Mouse (Mus musculus) heart, embryonic 11.5 days (tissue): Measurements from ENCODE around the gene Ddc. TPM values are rescaled to one million over a fixed set of nuclear protein-coding genes. Genes with fewer than 3 reads are reported as not detected.

Experiments used
- ATAC-seq: fragments of 200-750 bp; cut with Nextera tagmentation; replicated peaks from 2 replicates; pipeline ENCODE4 v1.8.0; 2017; ENCODE audit warnings: moderate library complexity; ENCODE audit not compliant: insufficient number of reproducible peaks, low FRiP score, low TSS enrichment
- H3K27ac ChIP-seq: fragments of 300-500 bp; sonication (generic); 2 replicates; pipeline ENCODE4 v1.5.1; 2014; ENCODE audit warnings: mild to moderate bottlenecking, low read depth, low read length
- H3K27me3 ChIP-seq: fragments of 300-500 bp; sonication (generic); 2 replicates; pipeline ENCODE4 v1.6.1; 2014; ENCODE audit warnings: mild to moderate bottlenecking, low read length, mixed read lengths; ENCODE audit not compliant: control insufficient read depth, insufficient read depth
- H3K36me3 ChIP-seq: fragments of 300-500 bp; sonication (generic); 2 replicates; pipeline ENCODE4 v1.6.1; 2014; ENCODE audit warnings: mild to moderate bottlenecking, low read length, moderate library complexity, mixed read lengths; ENCODE audit not compliant: control insufficient read depth, insufficient read depth
- H3K4me1 ChIP-seq: fragments of 300-500 bp; sonication (generic); 2 replicates; pipeline ENCODE4 v1.6.1; 2014; ENCODE audit warnings: low read length; ENCODE audit not compliant: control insufficient read depth, insufficient read depth
- H3K4me2 ChIP-seq: fragments of 300-500 bp; sonication (generic); 2 replicates; pipeline ENCODE4 v1.6.1; 2014; ENCODE audit warnings: mild to moderate bottlenecking, moderate library complexity
- H3K4me3 ChIP-seq: fragments of 300-500 bp; sonication (generic); 2 replicates; pipeline ENCODE4 v1.5.1; 2014; ENCODE audit warnings: low read depth, low read length
- H3K9ac ChIP-seq: fragments of 300-500 bp; sonication (generic); 2 replicates; pipeline ENCODE4 v1.6.1; 2014; ENCODE audit warnings: mild to moderate bottlenecking, low read depth, low read length, moderate library complexity
- H3K9me3 ChIP-seq: fragments of 300-500 bp; sonication (generic); replicated peaks from 2 replicates; pipeline ENCODE4 v1.6.1; 2016; ENCODE audit warnings: low read length; ENCODE audit not compliant: control insufficient read depth
- WGBS: fragments of 180-500 bp; shearing (Covaris S2); extraction: QIAGEN DNeasy Blood & Tissue Kit; methylation state at CpG from one replicate; pipeline ENCODE4 v1.1.7; 2014; ENCODE audit not compliant: insufficient replicate concordance; 5-methylcytosine and 5-hydroxymethylcytosine counted together
- polyA plus RNA-seq: library from polyadenylated mRNA; unstranded; fragments of >200 nt; fragmentation: Nextera tagmentation; extraction: Ambion mirVana; gene quantifications from 2 replicates; pipeline ENCODE4 v1.2.1, GENCODE M21; 2014

The Ddc gene
- polyA plus RNA-seq, 1 experiment from 2014 or later = 39.7 TPM

DNA sequence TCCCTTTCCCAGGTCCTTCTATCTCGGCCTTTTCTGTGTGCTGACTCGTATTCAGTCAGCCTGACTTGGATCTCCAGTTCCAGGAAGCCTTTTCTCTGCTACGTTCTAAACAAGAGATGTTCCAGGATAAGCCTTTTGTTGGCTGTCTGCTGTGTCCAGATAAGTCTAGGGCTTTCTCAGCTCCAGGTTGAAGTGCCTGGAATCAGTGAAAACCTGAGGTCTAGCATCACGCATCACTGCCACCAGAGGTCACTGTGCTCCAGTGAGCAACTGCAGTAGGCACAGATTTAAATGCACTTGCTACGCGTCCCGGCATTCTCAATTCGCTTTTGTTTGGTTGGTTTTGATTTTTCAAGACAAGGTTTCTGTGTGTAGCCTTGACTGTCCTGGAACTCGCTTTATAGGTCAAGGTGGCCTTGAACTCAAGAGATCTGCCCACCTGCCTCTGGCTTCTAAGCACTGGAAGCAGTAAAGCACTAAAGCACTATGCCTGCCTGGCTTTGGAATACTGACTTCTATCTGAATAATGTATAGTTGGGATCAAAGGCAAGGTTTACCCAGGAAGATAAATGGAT, 86.0 kb downstream of the Ddc start:
- H3K27me3 ChIP-seq = no peaks in the 10 kb centered on the region
- H3K4me1 ChIP-seq = peaks cover 33% of the 10 kb centered on the region
- H3K36me3 ChIP-seq = no peaks in the 10 kb centered on the region
- 14% methylated on average over 9 of the region's 9 CpGs for WGBS
- H3K4me2 ChIP-seq = peak overlapping the region; percentile 55
- peak overlapping the region; percentile 64; the same call in 1 of the 2 replicates for H3K9ac ChIP-seq
- no peak overlapping the region for H3K4me3 ChIP-seq
- no peaks in the 10 kb centered on the region for H3K9me3 ChIP-seq
- no peak overlapping the region for H3K27ac ChIP-seq
- ATAC-seq = peak; percentile 41; the same call in 1 of the 2 replicates

DNA sequence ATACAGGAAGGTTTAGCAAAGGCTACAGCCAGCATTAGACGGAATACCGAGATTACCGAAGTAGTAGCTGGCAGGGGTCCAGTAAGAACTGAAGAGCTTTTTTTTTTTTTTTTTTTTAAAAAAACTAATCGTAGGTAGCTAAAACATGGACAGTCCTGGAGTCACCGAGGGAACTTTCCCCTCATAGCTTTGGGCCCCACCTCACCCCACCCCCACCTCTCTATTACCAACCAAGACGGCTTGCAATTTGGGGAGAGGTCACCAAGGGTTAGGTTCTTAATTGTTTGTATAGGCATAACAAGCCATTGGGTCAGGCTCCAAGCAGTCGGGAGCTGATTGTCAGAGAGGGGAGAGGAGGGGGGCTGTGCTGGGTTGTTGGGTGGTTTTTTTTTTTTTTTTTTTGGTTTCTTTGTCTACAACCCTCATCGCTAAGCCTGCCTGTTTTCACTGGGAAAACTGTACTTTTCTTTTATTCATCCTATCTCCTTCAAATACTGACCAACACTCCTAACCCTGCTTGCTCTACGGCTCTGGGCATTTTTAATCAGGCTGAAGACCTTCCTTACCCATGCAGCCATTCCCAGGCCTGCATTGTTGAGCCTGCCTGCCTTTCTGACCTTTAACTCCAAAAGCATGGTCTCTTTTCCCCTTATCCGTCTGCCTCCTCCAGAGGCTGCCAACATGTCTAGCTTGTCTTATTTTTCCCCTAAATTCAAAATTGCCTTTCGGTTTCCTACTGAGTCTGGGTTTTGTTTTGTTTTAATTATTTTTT, 88.4 kb downstream of the Ddc start:
- H3K9me3 ChIP-seq = no peaks in the 10 kb centered on the region
- WGBS = 7% methylated on average over 11 of the region's 11 CpGs
- peaks cover 17% of the 10 kb centered on the region for H3K4me1 ChIP-seq
- H3K27me3 ChIP-seq = no peaks in the 10 kb centered on the region
- peak overlapping the region; percentile 88 for H3K4me2 ChIP-seq
- H3K9ac ChIP-seq = peak overlapping the region; percentile 96
- H3K4me3 ChIP-seq = peak overlapping the region; percentile 71
- 0 out of 2 replicates have a peak, but pooled peaks cover 2% of the 10 kb centered on the region for H3K36me3 ChIP-seq
- H3K27ac ChIP-seq = peak overlapping the region; percentile 100
- ATAC-seq = peak; percentile 12

DNA sequence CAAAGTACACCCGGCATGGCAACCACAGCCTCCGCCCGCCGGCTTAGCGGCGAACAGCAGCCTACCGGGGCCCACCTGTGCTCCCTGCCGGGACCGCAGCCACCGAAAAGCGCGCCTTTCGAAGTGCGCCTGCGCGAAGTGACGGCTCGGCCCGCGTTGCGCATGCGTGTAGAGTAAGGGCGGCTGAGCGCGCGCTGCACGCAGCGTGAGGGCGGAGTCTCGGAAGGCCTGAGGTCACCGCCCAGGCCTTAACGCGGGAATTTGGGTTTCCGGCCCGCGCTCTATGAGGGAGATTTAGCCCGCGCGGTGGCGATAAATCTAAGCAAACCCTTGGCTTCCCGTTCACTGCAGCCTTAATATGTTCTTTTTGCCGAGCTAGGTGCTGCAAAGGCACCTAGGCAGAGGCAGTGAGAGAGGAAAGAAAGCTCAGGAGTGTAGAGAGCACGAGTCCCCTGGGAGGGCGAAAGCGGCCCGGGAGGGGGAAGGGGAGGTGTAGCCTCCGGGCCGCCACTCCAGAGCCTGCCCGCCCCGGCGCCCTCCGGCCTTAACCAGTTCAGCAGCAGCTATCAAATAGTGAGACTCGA, 89.0 kb downstream of the Ddc start, which contains the start of gene Fignl1:
Gene Fignl1, minus strand, starts transcription at position 143 of the 584 bp plus-strand sequence.
- peak; percentile 95 for ATAC-seq
- peak within 1 kb of the TSS; percentile 71 for H3K4me3 ChIP-seq
- WGBS = under 1% methylated on average over 53 of the region's 53 CpGs
- no peaks in the 10 kb centered on the region for H3K27me3 ChIP-seq
- H3K9ac ChIP-seq = peak within 1 kb of the TSS; percentile 96
- no peaks in the 10 kb centered on the region for H3K9me3 ChIP-seq
- H3K27ac ChIP-seq = peak within 1 kb of the TSS; percentile 100
- peak within 1 kb of the TSS; percentile 88 for H3K4me2 ChIP-seq
- H3K36me3 ChIP-seq = peaks cover 7% of the 10 kb centered on the region; the same call in 1 of the 2 replicates
- H3K4me1 ChIP-seq = peaks cover 16% of the 10 kb centered on the region

DNA sequence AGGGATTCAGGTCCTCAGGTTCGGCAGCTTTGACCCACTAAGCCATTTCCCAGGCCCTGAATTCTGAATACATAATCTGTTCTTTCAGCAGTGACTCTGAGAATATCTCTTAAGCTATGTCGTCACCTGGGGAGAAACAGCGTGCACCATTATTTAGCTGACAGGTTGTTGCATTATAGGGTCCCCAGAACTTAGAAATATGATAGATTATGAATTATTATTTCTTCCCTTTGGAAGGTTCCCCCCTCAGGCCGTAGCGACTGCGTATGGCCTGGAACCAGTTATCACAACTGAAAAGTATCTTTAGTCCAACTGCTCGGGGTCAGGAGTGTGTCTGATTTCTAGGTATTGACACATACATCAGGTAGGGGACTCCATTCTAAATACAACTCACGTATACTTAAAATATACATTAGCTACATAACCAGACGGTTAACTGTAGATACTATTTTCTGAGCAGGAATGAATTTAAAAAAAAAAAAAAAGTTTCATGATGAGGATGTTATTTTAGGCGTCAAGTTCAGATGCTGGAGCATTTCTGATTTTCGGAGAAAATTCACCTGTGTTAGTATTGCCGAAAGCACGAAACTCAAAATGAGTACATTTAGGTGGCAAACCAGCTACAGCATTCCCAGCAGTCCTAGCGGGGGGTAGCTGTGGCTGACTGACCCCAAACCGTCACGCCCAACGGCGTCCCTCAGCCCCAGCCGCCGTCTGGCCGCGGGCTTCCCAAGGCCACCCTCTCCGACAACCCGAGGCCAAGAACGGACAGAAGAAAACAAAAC, 89.7 kb downstream of the Ddc start:
- ATAC-seq = peak; percentile 73
- peak overlapping the region; percentile 71 for H3K4me3 ChIP-seq
- peaks cover 7% of the 10 kb centered on the region for H3K36me3 ChIP-seq

DNA sequence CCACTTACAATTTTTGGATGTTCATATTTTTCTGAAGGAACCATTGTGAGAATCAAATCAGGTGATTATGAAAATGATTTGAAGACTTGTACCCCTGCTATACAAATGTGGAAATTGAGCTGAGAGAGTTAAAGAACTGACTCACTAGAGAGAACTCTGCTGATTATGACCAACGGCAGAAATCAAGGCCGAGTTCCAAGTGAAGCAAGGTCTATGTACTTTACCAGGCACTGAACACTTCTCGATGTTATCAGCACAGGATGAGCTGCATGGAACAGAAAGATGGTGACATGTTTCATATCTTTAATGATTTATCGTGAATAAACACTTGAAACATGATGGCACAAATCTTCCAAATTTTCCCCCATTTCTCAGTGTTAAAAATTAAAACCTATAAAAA, 92.0 kb downstream of the Ddc start:
- 81% methylated on average over 4 of the region's 4 CpGs for WGBS
- H3K4me1 ChIP-seq = peaks cover 23% of the 10 kb centered on the region
- H3K9ac ChIP-seq = no peak overlapping the region
- H3K27ac ChIP-seq = no peak overlapping the region
- ATAC-seq = no peak
- no peaks in the 10 kb centered on the region for H3K27me3 ChIP-seq
- H3K4me3 ChIP-seq = no peak overlapping the region
- H3K9me3 ChIP-seq = no peaks in the 10 kb centered on the region
- peaks cover 26% of the 10 kb centered on the region for H3K36me3 ChIP-seq
- H3K4me2 ChIP-seq = no peak overlapping the region

More for the DNA sequence above, 89.7 kb downstream of the Ddc start:
- Histone ChIP-seq H3K4me1 (peaks cover 16% of the 10 kb centered on the region), H3K27me3 (no peaks in the 10 kb centered on the region), H3K4me2 (peak overlapping the region; percentile 88), H3K27ac (peak overlapping the region; percentile 100), H3K9ac (peak overlapping the region; percentile 96), H3K9me3 (no peaks in the 10 kb centered on the region)
- WGBS = 8% methylated on average over 25 of the region's 25 CpGs

DNA sequence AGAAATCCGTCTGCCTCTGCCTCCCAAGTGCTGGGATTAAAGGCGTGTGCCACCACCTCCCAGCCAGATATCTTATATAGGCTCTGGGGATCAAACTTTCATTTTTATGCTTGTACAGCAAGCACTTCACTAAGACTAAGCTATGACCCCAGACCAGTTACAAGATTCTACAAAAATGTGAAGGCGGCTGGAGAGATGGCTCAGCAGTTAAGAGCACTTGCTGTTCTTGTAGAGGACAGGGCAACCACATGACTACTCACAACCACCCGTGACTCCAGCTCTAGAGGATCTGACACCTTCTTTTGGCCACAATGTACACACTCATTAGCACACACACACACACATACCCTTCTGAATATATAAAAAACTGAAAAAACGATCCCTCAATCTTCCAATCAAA, 93.5 kb downstream of the Ddc start:
- WGBS = 81% methylated on average over 5 of the region's 5 CpGs
- ATAC-seq = no peak
- no peaks in the 10 kb centered on the region for H3K9me3 ChIP-seq
- H3K9ac ChIP-seq = no peak overlapping the region
- peaks cover 28% of the 10 kb centered on the region for H3K36me3 ChIP-seq
- H3K4me1 ChIP-seq = peaks cover 14% of the 10 kb centered on the region
- no peaks in the 10 kb centered on the region for H3K27me3 ChIP-seq
- H3K27ac ChIP-seq = no peak overlapping the region
- H3K4me2 ChIP-seq = no peak overlapping the region
- H3K4me3 ChIP-seq = no peak overlapping the region

DNA sequence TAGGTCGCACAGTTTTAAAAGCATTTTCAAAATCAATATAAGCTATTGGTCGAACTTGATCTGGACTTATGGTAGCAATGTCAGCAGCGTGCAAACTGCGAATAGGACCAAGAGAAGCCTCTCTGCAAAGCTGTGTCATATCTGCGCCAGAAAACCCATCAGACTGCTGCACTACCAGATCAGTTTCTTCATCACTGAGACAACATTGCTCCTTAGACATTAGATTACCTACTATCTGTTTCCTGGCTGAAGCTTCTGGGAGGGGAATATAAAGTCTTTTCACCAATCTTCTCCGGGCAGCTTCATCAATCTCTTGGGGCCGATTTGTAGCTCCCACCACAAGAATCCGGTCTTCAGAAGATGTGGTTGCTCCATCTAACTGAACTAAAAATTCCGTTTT, 96.9 kb downstream of the Ddc start:
- Histone ChIP-seq H3K4me2 (no peak overlapping the region), H3K36me3 (peaks cover 36% of the 10 kb centered on the region), H3K9ac (no peak overlapping the region), H3K4me1 (peaks cover 10% of the 10 kb centered on the region; the same call in 1 of the 2 replicates), H3K27ac (no peak overlapping the region), H3K4me3 (no peak overlapping the region), H3K27me3 (no peaks in the 10 kb centered on the region), H3K9me3 (no peaks in the 10 kb centered on the region)
- no peak for ATAC-seq
- WGBS = 86% methylated on average over 9 of the region's 9 CpGs

DNA sequence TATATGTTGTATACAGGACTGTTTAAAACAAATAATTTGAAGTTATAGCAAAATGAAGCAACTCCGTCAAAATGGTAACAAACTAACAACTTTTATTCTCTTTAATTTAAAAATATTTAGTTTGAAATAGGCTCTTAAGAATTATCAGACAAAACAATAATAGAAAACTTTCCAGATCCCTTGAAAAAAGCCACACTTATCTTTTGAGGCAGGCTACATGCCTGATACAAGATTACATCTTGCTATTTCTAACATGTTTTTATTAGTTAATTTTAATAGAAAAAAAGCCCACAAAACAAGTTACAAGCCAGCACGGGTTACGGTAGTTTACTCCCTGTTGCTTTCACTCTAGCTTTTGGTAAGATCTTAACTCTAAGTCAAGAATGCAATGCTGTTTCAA, 97.6 kb downstream of the Ddc start:
- no peaks in the 10 kb centered on the region for H3K9me3 ChIP-seq
- no peak overlapping the region for H3K4me2 ChIP-seq
- no peak overlapping the region for H3K27ac ChIP-seq
- peaks cover 33% of the 10 kb centered on the region for H3K36me3 ChIP-seq
- no peak for ATAC-seq
- peaks cover 10% of the 10 kb centered on the region; the same call in 1 of the 2 replicates for H3K4me1 ChIP-seq
- no peak overlapping the region for H3K4me3 ChIP-seq
- no peak overlapping the region for H3K9ac ChIP-seq
- H3K27me3 ChIP-seq = no peaks in the 10 kb centered on the region
- WGBS = 95% methylated on average over 3 of the region's 3 CpGs
